Mouse (Mus musculus) CD4-positive helper T cell, adult 2 months (primary cell): ENCODE data around the gene Mdm4.

ENCODE experiments used
- DNase-seq: peaks from one replicate; pipeline ENCODE4 v3.0.0-alpha.2; 2012; ENCODE audit warnings: low read depth, missing footprints, low spot score

Gene Mdm4

GRCm38 (mm10) chr1:133030461-133030860 is at the start of gene Mdm4:
Gene Mdm4, minus strand, starts transcription at chr1:133030561.
- DNase-seq: no peak

GRCm38 (mm10) chr1:133080079-133080561 is 49.8 kb upstream of the Mdm4 start:
- no peak for DNase-seq

- DNase-seq: no peak
These were observed 49.1 kb upstream of the Mdm4 start for GRCm38 (mm10) chr1:133079509-133079908.

- DNase-seq: no peak
These were observed 48.0 kb upstream of the Mdm4 start for GRCm38 (mm10) chr1:133078338-133078727.

- DNase-seq: no peak
These were observed 47.4 kb upstream of the Mdm4 start for GRCm38 (mm10) chr1:133077606-133078337.

- no peak for DNase-seq
These were observed 46.5 kb upstream of the Mdm4 start for GRCm38 (mm10) chr1:133076681-133077514.

- no peak for DNase-seq
These were observed 45.5 kb upstream of the Mdm4 start for GRCm38 (mm10) chr1:133075651-133076400.

GRCm38 (mm10) chr1:133074541-133074940 is 44.2 kb upstream of the Mdm4 start:
- no peak for DNase-seq

GRCm38 (mm10) chr1:133073327-133073856 is 43.0 kb upstream of the Mdm4 start:
- peak; percentile 41 for DNase-seq

- no peak for DNase-seq
These were observed 41.5 kb upstream of the Mdm4 start for GRCm38 (mm10) chr1:133071666-133072381.

GRCm38 (mm10) chr1:133070157-133070556 is 39.8 kb upstream of the Mdm4 start:
- peak; percentile 19 for DNase-seq

GRCm38 (mm10) chr1:133069275-133070120 is 39.1 kb upstream of the Mdm4 start:
- no peak for DNase-seq

GRCm38 (mm10) chr1:133068669-133069274 is 38.4 kb upstream of the Mdm4 start:
- DNase-seq: no peak

GRCm38 (mm10) chr1:133068268-133068667 is 37.9 kb upstream of the Mdm4 start:
- no peak for DNase-seq

GRCm38 (mm10) chr1:133063164-133063563 is 32.8 kb upstream of the Mdm4 start:
- DNase-seq: no peak

GRCm38 (mm10) chr1:133060681-133061080 is 30.3 kb upstream of the Mdm4 start:
- no peak for DNase-seq

GRCm38 (mm10) chr1:133059592-133059991 is 29.2 kb upstream of the Mdm4 start:
- no peak for DNase-seq

- no peak for DNase-seq
These were observed 27.1 kb upstream of the Mdm4 start for GRCm38 (mm10) chr1:133057345-133058034.

- no peak for DNase-seq
These were observed 24.0 kb upstream of the Mdm4 start for GRCm38 (mm10) chr1:133054326-133054725.
